Mouse (Mus musculus) forebrain, embryonic 12.5 days (tissue): ENCODE measurements at regions not wholly inside any gene's neighbourhood (a gene's known extent, or its start where the extent isn't known, plus 50 kb on each side); places are given as distances from the start of the nearest gene placed in this dataset.
A peak's percentile ranks its signal among the peaks of the same experiment; 100 is the strongest.

Experiments used
- ATAC-seq: fragments of 200-750 bp; cut with Nextera tagmentation; 2 replicates; pipeline ENCODE4 v1.8.0; 2017; ENCODE audit warnings: moderate TSS enrichment; ENCODE audit not compliant: low FRiP score
- H3K27ac ChIP-seq: fragments of 300-500 bp; sonication (generic); 2 replicates; pipeline ENCODE4 v1.5.1; 2016; ENCODE audit warnings: mild to moderate bottlenecking
- H3K27me3 ChIP-seq: fragments of 300-500 bp; sonication (generic); 2 replicates; pipeline ENCODE4 v1.6.1; 2016; ENCODE audit warnings: mild to moderate bottlenecking
- H3K36me3 ChIP-seq: fragments of 300-500 bp; sonication (generic); replicated peaks from 2 replicates; pipeline ENCODE4 v1.6.1; 2016; ENCODE audit warnings: mild to moderate bottlenecking
- H3K4me1 ChIP-seq: fragments of 300-500 bp; sonication (generic); 2 replicates; pipeline ENCODE4 v1.6.1; 2016
- H3K4me2 ChIP-seq: fragments of 300-500 bp; sonication (generic); 2 replicates; pipeline ENCODE4 v1.6.1; 2016; ENCODE audit warnings: mild to moderate bottlenecking, moderate library complexity
- H3K4me3 ChIP-seq: fragments of 300-500 bp; sonication (generic); replicated peaks from 2 replicates; pipeline ENCODE4 v1.5.1; 2016; ENCODE audit warnings: mild to moderate bottlenecking
- H3K9ac ChIP-seq: fragments of 300-500 bp; sonication (generic); 2 replicates; pipeline ENCODE4 v1.6.1; 2016; ENCODE audit warnings: mild to moderate bottlenecking
- H3K9me3 ChIP-seq: fragments of 300-500 bp; sonication (generic); 2 replicates; pipeline ENCODE4 v1.6.1; 2016
- WGBS: fragments of 180-500 bp; shearing (Covaris S2); methylation state at CpG from one replicate; pipeline ENCODE4 v1.1.7; 2016; 5-methylcytosine and 5-hydroxymethylcytosine counted together

DNA sequence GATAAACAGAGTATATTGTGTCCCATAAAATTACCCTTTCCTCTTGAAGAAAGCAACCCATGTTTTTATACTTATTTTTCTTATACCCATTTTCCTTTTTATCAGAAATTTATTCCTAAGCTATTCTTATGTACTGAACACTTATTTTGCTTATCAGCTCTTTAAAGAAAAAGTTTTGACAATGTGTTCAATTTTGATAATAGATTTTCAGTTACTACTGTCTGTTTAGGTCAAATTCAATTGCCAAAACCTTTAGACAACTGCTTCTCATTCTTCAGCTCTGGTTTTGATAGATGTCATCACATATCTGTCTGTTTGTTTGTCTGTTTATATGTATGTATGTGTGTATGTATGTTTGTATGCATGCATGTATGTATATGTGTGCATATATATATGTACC lies 117.8 kb upstream of the Hapln1 start:
- Histone ChIP-seq H3K4me2 (no peak overlapping the region), H3K4me1 (peaks cover 7% of the 10 kb centered on the region), H3K9ac (no peak overlapping the region), H3K36me3 (no peaks in the 10 kb centered on the region), H3K27me3 (no peaks in the 10 kb centered on the region), H3K27ac (no peak overlapping the region), H3K4me3 (no peak overlapping the region), H3K9me3 (no peaks in the 10 kb centered on the region)
- ATAC-seq, result no peak

- no peaks in the 10 kb centered on the region for H3K36me3 ChIP-seq
- H3K4me3 ChIP-seq, result no peak overlapping the region
- H3K27ac ChIP-seq, result no peak overlapping the region
- no peaks in the 10 kb centered on the region for H3K27me3 ChIP-seq
- H3K9ac ChIP-seq, result no peak overlapping the region
- peaks cover 10% of the 10 kb centered on the region for H3K4me1 ChIP-seq
- ATAC-seq, result no peak
- no peak overlapping the region for H3K4me2 ChIP-seq
- H3K9me3 ChIP-seq, result no peaks in the 10 kb centered on the region
Observed at GRCm38 (mm10) chr13:89423491-89423890, 116.1 kb upstream of the Hapln1 start.

GRCm38 (mm10) chr13:89428272-89429071 lies 111.1 kb upstream of the Hapln1 start:
- Histone ChIP-seq H3K27me3 (no peaks in the 10 kb centered on the region), H3K27ac (no peak overlapping the region), H3K9me3 (no peaks in the 10 kb centered on the region), H3K36me3 (no peaks in the 10 kb centered on the region), H3K4me3 (no peak overlapping the region), H3K4me2 (no peak overlapping the region), H3K9ac (no peak overlapping the region), H3K4me1 (peaks cover 16% of the 10 kb centered on the region)
- WGBS, result 14% methylated on average over 12 of the region's 12 CpGs
- peak; percentile 65; the same call in 1 of the 2 replicates for ATAC-seq

DNA sequence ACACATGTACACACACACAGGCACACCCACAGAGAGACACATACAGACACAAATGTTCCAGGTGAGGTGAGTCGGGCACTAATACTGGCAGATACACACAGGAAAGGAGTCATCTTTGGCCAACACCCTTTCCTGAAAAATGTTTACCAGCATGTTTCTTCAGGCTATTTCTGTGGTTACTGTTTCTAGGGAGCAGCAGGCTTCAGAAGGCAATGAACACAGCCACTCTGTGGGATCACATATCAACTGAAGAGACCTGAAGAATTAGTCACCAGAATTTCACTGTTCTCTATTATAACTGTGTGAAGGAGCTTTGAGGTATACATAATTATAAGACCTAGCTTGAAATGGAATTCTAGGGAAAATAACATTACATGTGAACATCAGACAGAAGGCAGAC lies 94.7 kb upstream of the Hapln1 start:
- H3K4me2 ChIP-seq, result no peak overlapping the region
- no peak for ATAC-seq
- WGBS, result 100% methylated on average over 1 of the region's 1 CpGs
- H3K4me3 ChIP-seq, result no peak overlapping the region
- H3K4me1 ChIP-seq, result no peaks in the 10 kb centered on the region
- no peak overlapping the region for H3K9ac ChIP-seq
- no peaks in the 10 kb centered on the region for H3K27me3 ChIP-seq
- no peaks in the 10 kb centered on the region for H3K36me3 ChIP-seq
- H3K9me3 ChIP-seq, result no peaks in the 10 kb centered on the region
- no peak overlapping the region for H3K27ac ChIP-seq

GRCm38 (mm10) chr13:89453819-89454218 lies 85.8 kb upstream of the Hapln1 start:
- no peaks in the 10 kb centered on the region for H3K27me3 ChIP-seq
- H3K9me3 ChIP-seq, result no peaks in the 10 kb centered on the region
- no peaks in the 10 kb centered on the region for H3K36me3 ChIP-seq
- WGBS, result 95% methylated on average over 1 of the region's 1 CpGs
- H3K4me3 ChIP-seq, result no peak overlapping the region
- H3K27ac ChIP-seq, result no peak overlapping the region
- H3K9ac ChIP-seq, result no peak overlapping the region
- H3K4me2 ChIP-seq, result no peak overlapping the region
- ATAC-seq, result no peak
- no peaks in the 10 kb centered on the region for H3K4me1 ChIP-seq

DNA sequence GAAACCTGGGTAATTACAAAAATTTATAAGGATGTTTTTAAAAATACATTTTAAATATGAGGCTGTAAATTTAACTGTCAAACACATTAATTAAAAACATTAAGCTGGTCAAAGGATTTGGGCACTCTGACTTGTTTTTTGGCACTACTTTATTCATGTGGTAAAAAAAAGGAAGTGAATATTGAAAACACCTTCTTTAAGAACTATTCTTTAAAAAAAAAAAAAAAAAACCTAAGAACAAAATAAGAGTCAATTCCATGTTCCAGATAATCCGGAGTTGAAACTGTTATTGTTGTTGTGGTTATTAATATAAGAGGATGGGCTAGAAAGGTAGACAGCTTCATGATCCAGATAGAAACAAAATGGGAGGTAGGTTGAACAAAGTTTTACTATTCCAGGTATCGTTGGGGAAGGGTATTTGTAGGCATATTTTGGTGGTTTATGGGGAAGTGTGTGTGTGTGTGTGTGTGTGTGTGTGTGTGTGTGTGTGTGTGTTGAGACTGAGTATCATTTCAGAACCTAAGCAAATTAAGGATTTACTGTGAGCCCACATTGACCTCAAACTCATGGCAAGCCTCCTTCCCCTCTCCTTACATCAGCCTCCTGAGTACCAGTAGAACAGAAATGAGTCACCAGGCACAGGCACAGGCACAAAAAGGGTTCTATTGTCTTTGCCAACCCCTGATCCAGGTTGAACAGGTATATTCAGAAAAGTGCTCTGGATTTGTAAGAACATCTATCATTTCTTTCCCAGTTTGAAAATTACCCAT lies 85.2 kb upstream of the Hapln1 start:
- Histone ChIP-seq H3K27me3 (no peaks in the 10 kb centered on the region), H3K9ac (no peak overlapping the region), H3K4me3 (no peak overlapping the region), H3K27ac (no peak overlapping the region), H3K4me2 (no peak overlapping the region), H3K9me3 (no peaks in the 10 kb centered on the region), H3K36me3 (no peaks in the 10 kb centered on the region), H3K4me1 (no peaks in the 10 kb centered on the region)
- WGBS, result 87% methylated on average over 2 of the region's 2 CpGs
- ATAC-seq, result no peak

DNA sequence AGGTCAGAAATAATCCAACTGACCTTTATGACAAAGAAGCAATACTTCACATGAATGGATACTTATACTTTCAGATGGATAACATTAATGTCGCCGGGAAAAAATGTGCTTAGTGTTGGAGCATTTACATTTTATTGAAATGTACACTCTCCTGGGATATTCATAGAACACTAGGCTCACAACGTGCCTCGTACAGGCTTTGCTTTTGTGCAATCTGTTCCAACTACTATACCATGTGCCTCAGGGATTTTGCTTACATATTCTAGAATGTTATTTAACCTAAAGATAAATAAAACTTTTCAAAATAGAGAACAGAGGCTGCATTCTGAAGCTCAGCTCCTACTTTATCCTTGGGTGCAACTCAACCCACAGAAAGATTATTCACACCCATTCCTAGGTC lies 75.8 kb upstream of the Hapln1 start:
- Histone ChIP-seq H3K9ac (no peak overlapping the region), H3K9me3 (no peaks in the 10 kb centered on the region), H3K27ac (no peak overlapping the region), H3K4me3 (no peak overlapping the region), H3K4me1 (no peaks in the 10 kb centered on the region), H3K36me3 (no peaks in the 10 kb centered on the region), H3K4me2 (no peak overlapping the region), H3K27me3 (no peaks in the 10 kb centered on the region)
- 90% methylated on average over 4 of the region's 4 CpGs for WGBS
- no peak for ATAC-seq
